Mouse (Mus musculus) small intestine, adult 2 months (tissue): ENCODE measurements at regions not wholly inside any gene's neighbourhood (a gene's known extent, or its start where the extent isn't known, plus 50 kb on each side); places are given as distances from the start of the nearest gene placed in this dataset.

Source experiments
- H3K27ac ChIP-seq: fragments of 200-500 bp; 2 replicates; pipeline ENCODE4 v1.5.1; 2012; ENCODE audit warnings: low read depth, low read length, control low read depth, inconsistent platforms; ENCODE audit not compliant: insufficient read depth
- H3K27me3 ChIP-seq: fragments of 200-500 bp; 2 replicates; pipeline ENCODE4 v1.6.1; 2012; ENCODE audit warnings: mild to moderate bottlenecking, moderate library complexity, low read length, inconsistent platforms; ENCODE audit not compliant: control insufficient read depth, insufficient read depth
- H3K36me3 ChIP-seq: fragments of 200-500 bp; 2 replicates; pipeline ENCODE4 v1.6.1; 2012; ENCODE audit warnings: mild to moderate bottlenecking, low read length, control low read depth, inconsistent platforms; ENCODE audit not compliant: control insufficient read depth, insufficient read depth
- H3K4me1 ChIP-seq: fragments of 200-500 bp; 2 replicates; pipeline ENCODE4 v1.6.1; 2012; ENCODE audit warnings: low read length, inconsistent platforms, mixed read lengths; ENCODE audit not compliant: control insufficient read depth, insufficient read depth, insufficient read length
- H3K4me3 ChIP-seq: fragments of 200-500 bp; 2 replicates; pipeline ENCODE4 v1.5.1; 2012; ENCODE audit warnings: low read depth, mild to moderate bottlenecking, control low read depth, inconsistent platforms, low read length, moderate library complexity
- CTCF ChIP-seq: fragments of 200-500 bp; IDR thresholded peaks from 2 replicates; pipeline ENCODE4 v1.5.1; 2012; ENCODE audit warnings: low read depth, mild to moderate bottlenecking, control low read depth, inconsistent platforms, low read length, moderate library complexity, mixed read lengths; ENCODE audit not compliant: insufficient replicate concordance, insufficient read length; ENCODE audit errors: extremely low read depth
- POLR2A ChIP-seq: fragments of 200-500 bp; IDR thresholded peaks from 2 replicates; pipeline ENCODE4 v1.6.1; 2012; ENCODE audit warnings: low read depth, mild to moderate bottlenecking, control low read depth, inconsistent platforms, low read length, moderate library complexity
- WGBS: fragments of 180-500 bp; shearing (Covaris S2); methylation state at CpG from one replicate; pipeline ENCODE4 v1.1.7; 2018; 5-methylcytosine and 5-hydroxymethylcytosine counted together

DNA sequence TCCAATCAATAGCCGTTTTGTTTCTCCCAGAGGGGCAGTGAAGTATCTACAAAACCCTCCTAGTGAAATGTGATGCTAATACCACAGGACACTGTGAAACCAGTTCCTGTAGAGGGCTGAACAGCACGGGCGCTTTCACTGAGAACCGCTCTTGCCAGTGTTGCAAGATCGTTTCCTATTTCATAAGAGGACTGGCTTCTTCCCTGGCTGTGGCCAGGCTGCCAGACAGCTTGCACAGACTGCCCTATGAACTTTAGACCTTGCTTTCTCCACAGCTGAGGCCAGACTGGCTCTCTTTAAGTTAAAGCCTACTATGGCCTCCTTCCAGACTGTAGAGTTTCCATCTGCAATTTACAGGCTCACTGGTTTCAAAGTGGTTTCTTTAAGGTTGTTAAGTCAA, 173.8 kb upstream of the Prdm1 start:
- H3K36me3 ChIP-seq, result no peaks in the 10 kb centered on the region
- H3K4me1 ChIP-seq, result peaks cover 4% of the 10 kb centered on the region; the same call in 1 of the 2 replicates
- no peak overlapping the region for H3K4me3 ChIP-seq
- H3K27me3 ChIP-seq, result no peaks in the 10 kb centered on the region
- 36% methylated on average over 5 of the region's 5 CpGs for WGBS
- H3K27ac ChIP-seq, result no peak overlapping the region
- TF ChIP-seq POLR2A (no peak), CTCF (no peak)

DNA sequence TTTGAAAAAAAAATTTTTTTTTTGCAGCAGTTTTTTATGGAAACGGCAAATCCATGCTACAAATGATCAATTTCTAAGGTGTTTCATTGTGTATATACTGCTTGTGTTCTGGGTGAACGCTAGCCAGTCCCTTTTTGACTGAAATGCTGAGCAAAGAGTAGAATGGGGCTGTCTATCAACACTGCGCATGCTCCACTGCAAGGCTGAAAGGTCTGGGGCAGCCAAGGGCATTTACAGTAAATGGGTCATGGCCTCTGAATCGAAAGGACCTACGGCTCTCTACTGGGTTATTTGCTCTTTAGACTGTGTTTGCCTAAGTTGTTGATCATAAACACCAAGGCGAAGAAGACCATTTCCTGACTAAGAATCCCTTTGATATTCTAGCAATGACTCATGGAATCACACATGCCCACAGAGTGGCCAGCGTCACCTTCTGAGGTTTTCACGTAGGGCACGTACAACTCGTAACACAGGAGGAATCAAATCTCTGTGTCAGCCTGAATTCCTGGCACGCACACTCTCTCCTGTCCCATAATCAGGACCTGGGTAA, 171.8 kb upstream of the Prdm1 start:
- TF ChIP-seq POLR2A (no peak), CTCF (no peak)
- Histone ChIP-seq H3K36me3 (no peaks in the 10 kb centered on the region), H3K4me3 (no peak overlapping the region), H3K27ac (no peak overlapping the region), H3K4me1 (peaks cover 4% of the 10 kb centered on the region; the same call in 1 of the 2 replicates), H3K27me3 (no peaks in the 10 kb centered on the region)
- 90% methylated on average over 11 of the region's 11 CpGs for WGBS

DNA sequence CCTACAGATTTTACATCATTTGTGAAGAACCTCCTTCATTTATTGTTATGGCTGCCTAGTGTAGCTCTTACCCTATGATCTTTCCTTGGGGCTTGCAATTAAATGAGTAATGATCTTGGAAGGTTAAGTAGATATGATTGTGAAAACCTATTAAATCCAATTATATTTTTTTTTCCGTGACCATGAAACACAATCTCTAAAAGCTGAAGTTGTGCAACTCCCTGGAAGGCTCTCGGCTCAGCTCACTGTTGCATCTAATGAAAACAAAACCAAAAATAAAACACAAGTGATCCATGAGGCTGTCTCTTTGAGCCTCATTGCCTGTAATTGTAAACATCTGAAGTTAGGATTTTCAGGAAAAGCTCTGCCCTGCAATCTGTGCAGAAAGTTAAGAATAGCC, 169.7 kb upstream of the Prdm1 start:
- Histone ChIP-seq H3K4me1 (peaks cover 4% of the 10 kb centered on the region; the same call in 1 of the 2 replicates), H3K4me3 (no peak overlapping the region), H3K27me3 (no peaks in the 10 kb centered on the region), H3K36me3 (no peaks in the 10 kb centered on the region), H3K27ac (no peak overlapping the region)
- TF ChIP-seq CTCF (no peak), POLR2A (no peak)
- WGBS, result 68% methylated on average over 2 of the region's 2 CpGs

DNA sequence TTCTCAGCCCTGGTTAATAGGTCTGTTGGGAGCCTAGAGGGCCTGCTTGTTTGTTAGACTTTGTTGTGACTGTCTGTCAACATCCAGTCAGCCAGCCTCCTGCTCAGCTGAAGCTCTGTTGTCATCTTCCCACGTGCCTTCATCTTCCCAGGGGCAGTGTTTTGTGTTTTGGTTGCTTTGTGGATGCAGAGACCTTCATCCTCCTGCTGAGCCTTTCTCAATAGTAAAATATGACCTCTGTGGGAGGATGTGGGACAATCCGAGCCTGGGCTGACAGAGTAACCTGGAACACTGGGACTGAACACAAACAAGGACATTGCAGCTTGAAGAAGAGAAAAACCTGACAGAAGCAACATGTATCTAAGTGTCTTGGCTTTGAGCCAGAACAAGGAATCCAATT, 168.7 kb upstream of the Prdm1 start:
- H3K27me3 ChIP-seq, result no peaks in the 10 kb centered on the region
- TF ChIP-seq POLR2A, result no peak
- no peak for TF ChIP-seq CTCF
- H3K4me1 ChIP-seq, result no peaks in the 10 kb centered on the region; the same call in 1 of the 2 replicates
- no peak overlapping the region for H3K4me3 ChIP-seq
- H3K36me3 ChIP-seq, result no peaks in the 10 kb centered on the region
- 71% methylated on average over 2 of the region's 2 CpGs for WGBS
- no peak overlapping the region for H3K27ac ChIP-seq

DNA sequence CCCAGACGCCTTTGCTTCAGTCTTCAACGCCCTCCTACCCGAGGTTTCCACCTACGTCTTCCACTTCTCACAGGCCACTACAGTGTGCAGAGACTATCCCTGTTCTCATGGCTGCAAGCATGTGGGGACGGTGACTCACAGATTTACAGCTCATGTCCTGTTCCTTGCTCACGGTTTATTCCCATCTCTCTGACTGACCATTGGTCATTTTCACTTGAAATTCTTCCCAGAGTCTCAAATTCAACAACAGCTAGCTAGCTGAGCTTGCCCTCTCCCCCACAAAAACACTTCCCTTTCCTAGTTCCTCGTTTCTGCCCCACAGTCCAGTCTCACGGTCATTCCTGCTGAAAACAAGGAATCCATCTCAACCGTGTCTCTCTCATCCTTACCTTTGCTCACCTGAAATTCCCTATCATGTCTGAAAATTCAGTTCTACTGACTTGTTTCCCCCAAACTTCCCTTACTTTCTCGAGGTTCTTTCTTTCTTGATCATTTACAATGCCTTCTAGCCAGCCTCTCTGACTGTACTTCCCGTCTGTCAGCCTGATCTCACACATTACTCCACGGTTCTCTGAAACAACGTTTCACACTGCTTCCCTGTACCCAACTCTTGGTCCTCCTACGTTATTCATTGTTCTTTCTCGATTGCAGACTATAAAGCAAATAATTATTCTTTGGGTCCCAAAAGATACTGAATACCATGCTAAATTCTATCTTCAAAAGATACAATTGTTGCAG, 163.5 kb upstream of the Prdm1 start:
- Histone ChIP-seq H3K4me1 (no peaks in the 10 kb centered on the region), H3K27me3 (no peaks in the 10 kb centered on the region), H3K36me3 (no peaks in the 10 kb centered on the region), H3K27ac (no peak overlapping the region), H3K4me3 (no peak overlapping the region)
- 71% methylated on average over 15 of the region's 15 CpGs for WGBS
- TF ChIP-seq POLR2A, result no peak
- TF ChIP-seq CTCF, result no peak

DNA sequence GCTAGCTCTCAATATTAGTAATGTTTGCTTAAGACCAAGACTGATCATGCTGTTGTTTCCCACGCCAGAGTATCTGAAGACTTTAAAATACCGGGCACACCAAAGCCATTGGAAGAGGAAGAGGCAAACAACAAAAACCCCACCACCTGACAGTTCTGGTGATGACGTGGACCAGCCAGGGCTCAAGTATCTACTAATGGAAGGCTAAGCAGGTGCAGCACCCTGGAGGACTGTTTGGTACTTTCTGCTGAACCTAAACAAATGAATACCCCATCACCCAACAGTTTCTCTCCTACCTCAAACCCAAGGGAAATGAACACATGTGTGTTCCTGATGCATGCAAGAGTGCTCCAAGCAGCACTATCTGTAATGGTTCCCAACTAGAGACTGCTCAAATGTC, 160.3 kb upstream of the Prdm1 start:
- TF ChIP-seq CTCF (no peak), POLR2A (no peak)
- H3K36me3 ChIP-seq, result no peaks in the 10 kb centered on the region
- H3K4me3 ChIP-seq, result no peak overlapping the region
- no peak overlapping the region for H3K27ac ChIP-seq
- WGBS, result 90% methylated on average over 3 of the region's 3 CpGs
- H3K27me3 ChIP-seq, result no peaks in the 10 kb centered on the region
- H3K4me1 ChIP-seq, result no peaks in the 10 kb centered on the region

DNA sequence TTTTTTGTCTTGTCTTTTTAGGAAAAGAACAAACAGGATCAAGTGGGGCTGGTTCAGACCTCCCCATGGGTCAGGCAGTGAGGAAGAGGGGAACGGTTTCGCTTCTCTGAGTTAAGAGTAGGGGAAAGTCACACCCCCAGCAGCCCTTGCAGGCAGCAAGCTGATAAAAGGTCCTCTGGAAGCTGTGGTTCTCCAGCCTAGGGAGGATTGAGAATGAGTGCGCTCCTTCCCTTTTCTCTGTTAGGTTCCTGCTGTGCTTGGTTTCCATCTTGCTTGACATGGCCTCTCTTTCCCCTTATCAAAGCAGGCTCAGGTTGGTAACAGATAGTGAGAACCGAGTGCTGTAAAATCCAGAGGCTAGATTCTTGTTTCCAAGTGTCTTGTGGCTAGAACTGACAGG, 157.8 kb upstream of the Prdm1 start:
- no peak overlapping the region for H3K4me3 ChIP-seq
- H3K27ac ChIP-seq, result no peak overlapping the region; the same call in 1 of the 2 replicates
- 77% methylated on average over 4 of the region's 4 CpGs for WGBS
- TF ChIP-seq POLR2A (no peak), CTCF (no peak)
- no peaks in the 10 kb centered on the region for H3K36me3 ChIP-seq
- no peaks in the 10 kb centered on the region for H3K4me1 ChIP-seq
- H3K27me3 ChIP-seq, result no peaks in the 10 kb centered on the region

DNA sequence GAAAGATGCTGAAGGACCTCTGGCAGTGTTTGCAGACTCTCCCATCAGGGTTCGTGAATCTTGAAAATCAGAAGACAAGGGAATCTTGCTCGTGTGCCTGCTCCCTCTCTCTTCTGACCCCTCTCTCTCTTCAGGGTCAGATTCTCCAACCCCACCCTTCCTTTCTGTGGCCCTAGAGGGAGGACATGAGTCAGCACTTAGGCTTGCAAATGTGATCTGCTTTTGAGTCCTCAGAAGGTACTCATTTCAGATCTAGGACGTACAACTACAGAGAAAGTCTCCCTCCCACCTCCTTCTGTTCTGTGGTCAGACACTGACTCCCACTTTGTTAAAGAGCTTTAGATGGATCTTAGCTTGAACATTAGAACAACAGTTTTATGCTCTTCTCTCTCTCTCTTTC, 156.9 kb upstream of the Prdm1 start:
- no peaks in the 10 kb centered on the region for H3K4me1 ChIP-seq
- 72% methylated on average over 3 of the region's 3 CpGs for whole genome bisulfite sequencing
- H3K27ac ChIP-seq, result no peak overlapping the region
- no peaks in the 10 kb centered on the region for H3K27me3 ChIP-seq
- no peaks in the 10 kb centered on the region for H3K36me3 ChIP-seq
- no peak overlapping the region for H3K4me3 ChIP-seq
- TF ChIP-seq POLR2A, result no peak
- TF ChIP-seq CTCF, result no peak
